Mouse (Mus musculus): ENCODE measurements at regions not wholly inside any gene's neighbourhood (a gene's known extent, or its start where the extent isn't known, plus 50 kb on each side); places are given as distances from the start of the nearest gene placed in this dataset.

DNA sequence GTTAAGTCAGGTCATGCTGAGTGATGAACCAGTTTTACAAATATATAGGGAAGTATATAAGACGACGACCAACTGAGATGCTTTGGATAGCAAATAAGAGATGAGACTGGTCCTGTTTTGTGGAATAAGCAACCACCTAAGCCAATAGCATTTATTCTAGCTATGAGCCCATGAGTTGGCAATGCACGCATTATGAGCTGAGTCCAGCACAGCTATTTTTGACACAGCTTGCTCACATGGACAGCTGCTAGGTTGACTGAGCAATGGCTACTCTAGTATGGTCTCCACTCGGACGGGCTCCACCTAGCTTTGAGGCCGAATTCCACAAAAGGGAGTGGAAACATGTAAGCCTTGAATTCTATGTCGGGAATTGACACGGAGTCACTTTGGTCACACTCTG, 146.1 kb upstream of the Dyrk2 start:
- DNase-seq (ENCODE audit: extremely low spot score): no peak

GRCm38 (mm10) chr10:119015311-119016055, 145.5 kb upstream of the Dyrk2 start:
- no peak for DNase-seq (ENCODE audit: extremely low spot score)

GRCm38 (mm10) chr10:119014731-119015130, 144.7 kb upstream of the Dyrk2 start:
- DNase-seq (ENCODE audit: extremely low spot score): no peak

- DNase-seq (ENCODE audit: extremely low spot score): no peak
These were observed 143.7 kb upstream of the Dyrk2 start for GRCm38 (mm10) chr10:119013758-119014157.

DNA sequence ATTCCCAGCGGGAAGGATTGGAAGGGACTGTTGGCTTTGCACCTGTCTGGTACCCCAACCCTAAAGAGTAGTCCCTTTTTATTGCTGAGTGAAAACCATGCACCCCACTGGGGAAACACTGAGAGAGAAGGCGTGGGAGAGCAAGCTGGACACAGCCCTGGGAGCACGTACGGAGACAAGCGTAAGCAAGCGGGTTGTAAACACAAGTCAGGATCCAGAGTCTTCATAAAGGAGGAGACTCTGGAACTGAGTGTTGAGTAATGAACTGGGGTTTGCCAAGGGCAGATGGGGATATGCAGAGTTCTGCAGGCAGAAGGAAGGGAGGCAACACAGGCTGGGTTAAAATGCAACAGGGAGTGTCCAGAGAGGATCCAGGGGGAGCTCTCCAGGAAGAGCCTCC, 141.5 kb upstream of the Dyrk2 start:
- DNase-seq (ENCODE audit: extremely low spot score): no peak

GRCm38 (mm10) chr10:119010884-119011283, 140.9 kb upstream of the Dyrk2 start:
- no peak for DNase-seq (ENCODE audit: extremely low spot score)

- DNase-seq (ENCODE audit: extremely low spot score): no peak
These were observed 137.0 kb upstream of the Dyrk2 start for GRCm38 (mm10) chr10:119006866-119007575.

- no peak for DNase-seq (ENCODE audit: extremely low spot score)
These were observed 135.5 kb upstream of the Dyrk2 start for GRCm38 (mm10) chr10:119005491-119005890.

DNA sequence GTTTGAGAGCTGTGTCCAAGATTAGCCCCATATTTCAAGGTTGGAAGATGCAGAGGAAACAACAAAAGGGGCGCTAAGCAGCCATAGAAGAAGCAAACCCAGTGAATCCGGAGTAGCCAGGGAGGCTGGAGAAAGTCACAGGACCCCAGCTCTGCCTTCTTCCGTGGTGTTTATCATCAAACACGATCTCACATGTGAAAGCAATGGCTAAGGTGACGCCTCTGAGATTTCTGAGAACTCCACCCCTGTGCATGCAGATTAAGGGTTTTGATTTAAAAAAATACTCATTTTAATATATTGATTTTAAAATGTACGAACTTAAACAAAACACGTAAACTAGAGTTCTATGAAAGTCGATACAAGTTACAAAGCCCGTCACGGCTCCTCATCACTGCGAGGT, 134.4 kb upstream of the Dyrk2 start:
- DNase-seq (ENCODE audit: extremely low spot score): no peak

GRCm38 (mm10) chr10:119003839-119004238, 133.8 kb upstream of the Dyrk2 start:
- DNase-seq (ENCODE audit: extremely low spot score): no peak

- DNase-seq (ENCODE audit: extremely low spot score): no peak
These were observed 133.0 kb upstream of the Dyrk2 start for GRCm38 (mm10) chr10:119003042-119003441.

DNA sequence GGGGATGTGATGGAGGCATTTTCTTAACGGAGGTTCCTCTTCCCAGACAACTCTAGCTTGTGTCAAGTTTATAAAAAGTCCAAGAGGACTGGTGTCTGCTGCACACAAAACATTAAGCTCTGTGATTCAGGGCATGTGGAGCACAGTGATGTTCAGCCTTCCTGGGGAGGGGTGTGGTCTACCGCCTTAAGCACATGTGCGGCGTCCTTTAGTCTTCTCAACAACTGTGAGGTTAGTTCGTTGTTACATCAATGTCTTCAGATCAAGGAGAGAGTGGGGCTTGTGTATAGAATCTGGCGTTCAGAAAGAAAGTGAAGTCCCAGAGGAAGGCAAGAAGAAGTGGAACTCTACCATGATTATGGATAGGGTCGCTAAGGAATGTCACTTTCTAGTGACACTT, 131.9 kb upstream of the Dyrk2 start:
- DNase-seq (ENCODE audit: extremely low spot score): no peak

DNA sequence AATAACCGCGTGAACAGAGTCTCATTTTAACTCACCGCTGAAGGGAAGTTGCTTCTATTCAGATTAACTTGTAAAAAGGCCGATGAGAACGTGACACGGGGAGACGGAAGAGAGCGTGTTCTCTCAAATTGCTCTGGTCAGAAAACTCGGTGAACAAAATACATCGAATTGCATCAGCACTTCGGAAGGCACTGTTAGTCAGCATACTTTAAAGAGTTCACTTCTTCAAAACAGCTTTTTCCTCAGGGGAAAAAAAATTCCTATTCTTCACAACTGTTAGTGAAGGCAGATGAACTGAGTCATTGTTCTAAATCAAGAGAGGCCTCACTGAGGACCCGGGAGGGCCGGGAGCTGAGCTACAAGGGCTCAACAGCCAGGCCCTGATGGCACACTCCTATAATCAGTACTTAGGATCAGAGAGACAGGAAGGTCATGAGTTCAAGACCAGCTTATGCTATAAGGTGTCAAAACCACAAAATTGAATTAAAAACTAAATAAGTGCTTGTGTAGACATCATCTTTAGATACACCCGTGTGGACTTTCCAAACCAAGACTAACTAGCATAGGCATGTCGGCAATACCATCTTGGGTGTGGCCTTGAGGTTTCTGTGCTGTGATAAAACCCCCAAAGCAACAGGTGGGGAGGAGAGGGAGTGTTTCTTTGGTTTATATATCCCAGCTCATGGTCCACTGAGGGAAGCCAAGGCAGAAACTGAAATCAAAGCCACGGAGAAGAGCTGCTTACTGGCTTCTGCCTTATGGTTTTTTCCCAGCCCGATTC, 131.2 kb upstream of the Dyrk2 start:
- DNase-seq (ENCODE audit: extremely low spot score): no peak

DNA sequence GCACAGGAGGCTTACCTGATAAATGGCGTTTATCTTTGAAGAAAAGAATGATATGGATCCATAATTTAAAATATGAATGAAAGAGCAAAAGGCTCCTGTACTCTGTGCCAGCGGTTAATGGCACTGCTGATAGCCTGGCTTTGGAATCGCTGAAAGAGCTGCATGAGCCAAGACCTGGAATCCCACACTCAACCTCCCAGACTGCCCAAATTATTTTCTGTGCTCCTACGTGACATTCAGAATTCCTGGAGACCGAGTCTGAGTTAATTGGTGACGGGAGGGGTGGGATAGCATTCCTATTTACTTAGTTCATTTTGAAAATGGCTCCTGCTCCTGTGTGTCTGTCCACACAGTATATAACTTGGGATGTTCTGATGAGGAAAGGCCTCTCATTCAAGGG, 129.0 kb upstream of the Dyrk2 start:
- no peak for DNase-seq (ENCODE audit: extremely low spot score)

DNA sequence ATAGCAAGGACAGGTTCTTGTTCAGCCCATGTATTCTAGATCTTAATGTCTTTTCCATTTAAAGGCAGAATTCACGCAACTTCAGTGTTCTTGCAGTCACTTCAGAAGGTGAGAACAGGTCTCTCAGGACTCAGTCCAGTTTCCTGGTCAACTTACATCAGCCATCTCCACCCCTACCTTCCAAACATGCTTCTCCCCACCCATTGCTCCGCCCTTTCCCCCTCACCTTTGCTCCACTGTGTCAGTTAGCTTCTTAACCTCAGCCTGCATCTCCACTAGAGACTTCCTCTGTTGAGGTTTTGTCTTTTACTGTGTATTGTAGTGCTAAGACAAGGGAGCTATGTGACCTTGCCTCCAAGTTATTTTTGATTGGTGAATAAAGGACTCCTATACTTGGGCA, 127.0 kb upstream of the Dyrk2 start:
- DNase-seq (ENCODE audit: extremely low spot score): no peak

- no peak for DNase-seq (ENCODE audit: extremely low spot score)
These were observed 124.0 kb upstream of the Dyrk2 start for GRCm38 (mm10) chr10:118993819-118994574.

DNA sequence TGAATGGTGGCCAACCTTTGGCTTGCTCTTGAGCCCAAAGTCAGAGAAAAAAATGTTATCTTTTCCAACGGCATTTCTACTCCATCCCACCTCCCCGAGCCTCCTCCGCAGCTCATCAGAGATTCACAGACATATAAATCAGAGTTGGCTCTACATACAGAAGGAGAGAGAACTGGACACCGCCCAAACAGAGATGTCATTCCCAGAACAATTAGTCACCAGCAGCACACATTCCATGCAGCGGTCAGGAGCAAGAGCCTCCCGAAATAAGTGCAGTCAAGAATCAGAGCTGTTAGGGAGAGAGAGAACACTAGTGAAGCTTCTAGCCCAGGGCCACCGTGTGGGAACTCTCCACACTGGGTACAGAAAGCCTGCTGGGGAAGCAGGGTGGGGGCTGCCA, 121.2 kb upstream of the Dyrk2 start:
- DNase-seq (ENCODE audit: extremely low spot score): no peak

GRCm38 (mm10) chr10:118990500-118990899, 120.5 kb upstream of the Dyrk2 start:
- DNase-seq (ENCODE audit: extremely low spot score): no peak

DNA sequence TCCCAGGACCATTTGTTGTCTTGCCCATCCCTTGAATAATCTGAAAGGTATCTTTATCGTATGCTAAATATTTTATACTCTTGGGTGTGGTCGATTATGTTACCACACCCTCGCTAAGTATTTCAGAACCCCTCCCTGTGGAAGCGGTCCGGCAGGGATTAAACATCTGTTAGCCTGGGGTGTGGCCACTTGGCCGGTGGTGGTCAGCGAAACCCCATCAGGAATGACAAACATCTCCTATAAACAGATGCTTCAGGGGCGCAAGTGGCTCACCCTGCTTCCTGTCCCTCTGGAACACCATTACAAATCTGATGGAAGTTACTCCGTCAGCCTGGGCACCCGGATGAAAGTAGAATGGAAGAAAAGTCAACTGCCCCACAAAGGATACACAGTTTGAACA, 119.8 kb upstream of the Dyrk2 start:
- no peak for DNase-seq (ENCODE audit: extremely low spot score)

- DNase-seq (ENCODE audit: extremely low spot score): no peak
These were observed 118.2 kb upstream of the Dyrk2 start for GRCm38 (mm10) chr10:118988249-118988648.

DNA sequence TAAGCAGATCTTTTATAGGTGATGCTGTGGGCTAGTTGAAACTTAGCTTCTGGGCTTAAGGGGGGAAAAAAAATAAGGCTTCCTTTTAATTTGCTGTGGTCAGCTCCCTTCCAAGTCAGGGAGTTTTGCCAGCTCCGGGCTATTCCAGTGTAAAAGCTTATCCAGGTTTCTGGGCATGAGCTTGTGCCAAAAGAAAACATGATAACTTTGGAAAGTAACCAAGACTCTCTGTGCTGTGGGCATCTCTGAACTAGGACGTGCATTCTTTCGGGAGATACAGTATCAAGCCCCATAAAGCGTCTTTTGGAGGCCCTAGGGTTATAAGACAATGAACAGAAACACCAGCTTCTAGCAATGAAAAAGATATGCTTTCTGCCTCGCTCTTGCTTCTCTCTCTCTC, 114.6 kb upstream of the Dyrk2 start:
- DNase-seq (ENCODE audit: extremely low spot score): no peak

DNA sequence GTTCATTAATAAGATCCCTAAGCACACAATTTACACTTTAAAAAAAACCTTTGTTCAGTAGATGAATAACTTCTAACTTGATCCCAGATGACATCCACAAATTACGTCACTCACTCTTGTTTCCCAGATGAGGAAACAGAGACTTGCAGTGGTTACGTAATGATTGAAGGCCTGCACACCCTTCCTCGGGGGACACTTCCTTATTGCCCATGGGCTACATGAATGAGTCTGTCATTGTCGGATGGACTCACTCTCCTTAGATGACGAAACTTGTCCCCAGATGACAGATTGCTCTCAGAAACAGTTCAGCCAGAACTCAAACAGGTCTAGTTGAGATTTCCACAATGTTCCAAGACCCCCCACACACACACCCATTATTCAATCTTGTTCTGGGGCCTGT, 111.4 kb upstream of the Dyrk2 start:
- no peak for DNase-seq (ENCODE audit: extremely low spot score)
